Mouse (Mus musculus): ENCODE measurements at regions not wholly inside any gene's neighbourhood (a gene's known extent, or its start where the extent isn't known, plus 50 kb on each side); places are given as distances from the start of the nearest gene placed in this dataset.

DNA sequence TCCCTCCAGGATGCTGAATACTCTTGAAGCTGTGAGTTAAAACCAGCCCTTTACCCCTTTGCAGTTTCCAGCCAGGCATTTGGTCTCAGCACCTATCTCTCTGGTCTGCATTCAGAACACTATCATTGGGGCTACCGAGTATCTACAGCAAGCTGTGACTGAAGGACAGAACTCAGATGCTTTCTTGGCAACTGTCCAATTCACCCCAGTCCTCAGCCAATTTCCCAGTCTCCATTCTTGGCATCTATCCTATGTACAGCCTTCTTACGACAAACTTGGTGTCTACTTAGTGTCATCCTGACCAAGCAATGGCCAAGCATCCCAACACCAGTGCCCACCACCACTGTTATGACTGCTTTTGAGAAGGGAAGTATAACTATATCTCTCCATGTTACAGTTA, 109.7 kb upstream of the Kdm8 start:
- H3K36me3 ChIP-seq (ENCODE audit: control insufficient read depth, insufficient read depth, low read length): no peaks in the 10 kb centered on the region
- no peak overlapping the region for H3K4me3 ChIP-seq (ENCODE audit: low read depth, low read length)
- H3K27ac ChIP-seq (replicated peaks; ENCODE audit: low read depth, low read length): no peak overlapping the region
- H3K27me3 ChIP-seq (replicated peaks; ENCODE audit: control insufficient read depth, insufficient read depth, low read length): no peaks in the 10 kb centered on the region
- DNase-seq (ENCODE audit: low spot score) (no peak), ATAC-seq (ENCODE audit: low read depth) (no peak)
- H3K9me3 ChIP-seq (ENCODE audit: control insufficient read depth, low read length): no peaks in the 10 kb centered on the region
- no peaks in the 10 kb centered on the region; the same call in 1 of the 2 replicates for H3K4me1 ChIP-seq (ENCODE audit: control insufficient read depth, insufficient read depth, low read length)
- H3K9ac ChIP-seq (ENCODE audit: low read depth, low read length): no peak overlapping the region
- 74% methylated on average over 2 of the region's 2 CpGs for WGBS
- H3K4me2 ChIP-seq (ENCODE audit: low read depth, low read length): no peak overlapping the region

DNA sequence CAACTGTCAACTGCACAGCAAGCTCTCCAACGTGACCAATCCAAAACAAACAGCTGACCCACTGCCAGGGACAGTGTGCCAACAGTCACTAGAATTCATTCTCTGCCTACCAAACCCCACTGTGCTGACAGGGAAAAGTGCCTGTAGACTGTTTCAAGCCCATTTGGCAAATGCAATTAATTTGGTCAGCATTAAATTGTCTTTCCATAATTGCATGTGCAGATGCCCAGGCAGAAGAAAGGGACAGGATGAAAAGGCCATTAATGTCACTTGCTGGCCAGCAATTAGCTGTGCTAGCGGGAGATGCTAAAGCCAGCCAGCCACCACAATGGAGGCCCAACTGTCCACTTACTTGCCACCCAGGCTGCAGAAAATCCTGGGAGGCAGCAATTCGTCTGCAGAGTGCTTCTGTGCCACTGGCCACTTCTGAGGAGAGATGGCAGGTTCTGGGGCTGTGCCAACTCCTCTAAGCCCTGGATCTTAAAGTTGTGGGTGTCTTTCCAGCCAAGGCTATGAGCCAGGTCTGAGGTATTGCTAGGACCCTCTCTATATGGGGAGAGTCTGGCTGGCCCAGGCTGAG, 108.8 kb upstream of the Kdm8 start:
- H3K36me3 ChIP-seq (ENCODE audit: control insufficient read depth, insufficient read depth, low read length): no peaks in the 10 kb centered on the region
- no peaks in the 10 kb centered on the region for H3K27me3 ChIP-seq (replicated peaks; ENCODE audit: control insufficient read depth, insufficient read depth, low read length)
- H3K9me3 ChIP-seq (ENCODE audit: control insufficient read depth, low read length): no peaks in the 10 kb centered on the region
- 58% methylated on average over 3 of the region's 3 CpGs for WGBS
- H3K4me3 ChIP-seq (ENCODE audit: low read depth, low read length): no peak overlapping the region
- DNase-seq (ENCODE audit: low spot score) (peak; percentile 40), ATAC-seq (ENCODE audit: low read depth) (peak; percentile 73; the same call in 1 of the 2 replicates)
- no peak overlapping the region for H3K9ac ChIP-seq (ENCODE audit: low read depth, low read length)
- no peaks in the 10 kb centered on the region; the same call in 1 of the 2 replicates for H3K4me1 ChIP-seq (ENCODE audit: control insufficient read depth, insufficient read depth, low read length)
- no peak overlapping the region for H3K27ac ChIP-seq (replicated peaks; ENCODE audit: low read depth, low read length)
- no peak overlapping the region for H3K4me2 ChIP-seq (ENCODE audit: low read depth, low read length)

GRCm38 (mm10) chr7:125336826-125337225, 107.7 kb upstream of the Kdm8 start:
- no peaks in the 10 kb centered on the region for H3K27me3 ChIP-seq (replicated peaks; ENCODE audit: control insufficient read depth, insufficient read depth, low read length)
- no peaks in the 10 kb centered on the region for H3K9me3 ChIP-seq (ENCODE audit: control insufficient read depth, low read length)
- 71% methylated on average over 3 of the region's 3 CpGs for WGBS
- H3K36me3 ChIP-seq (ENCODE audit: control insufficient read depth, insufficient read depth, low read length): no peaks in the 10 kb centered on the region
- DNase-seq (ENCODE audit: low spot score) (no peak), ATAC-seq (ENCODE audit: low read depth) (no peak)
- no peak overlapping the region for H3K4me3 ChIP-seq (ENCODE audit: low read depth, low read length)
- H3K27ac ChIP-seq (replicated peaks; ENCODE audit: low read depth, low read length): no peak overlapping the region
- no peaks in the 10 kb centered on the region; the same call in 1 of the 2 replicates for H3K4me1 ChIP-seq (ENCODE audit: control insufficient read depth, insufficient read depth, low read length)
- H3K9ac ChIP-seq (ENCODE audit: low read depth, low read length): no peak overlapping the region
- no peak overlapping the region for H3K4me2 ChIP-seq (ENCODE audit: low read depth, low read length)

GRCm38 (mm10) chr7:125338177-125338751, 106.2 kb upstream of the Kdm8 start:
- no peak overlapping the region for H3K4me3 ChIP-seq (ENCODE audit: low read depth, low read length)
- H3K27me3 ChIP-seq (replicated peaks; ENCODE audit: control insufficient read depth, insufficient read depth, low read length): no peaks in the 10 kb centered on the region
- H3K36me3 ChIP-seq (ENCODE audit: control insufficient read depth, insufficient read depth, low read length): no peaks in the 10 kb centered on the region
- H3K9me3 ChIP-seq (ENCODE audit: control insufficient read depth, low read length): no peaks in the 10 kb centered on the region
- peak; percentile 45 for DNase-seq (ENCODE audit: low spot score)
- H3K27ac ChIP-seq (replicated peaks; ENCODE audit: low read depth, low read length): no peak overlapping the region
- WGBS: 59% methylated on average over 6 of the region's 6 CpGs
- H3K4me1 ChIP-seq (ENCODE audit: control insufficient read depth, insufficient read depth, low read length): no peaks in the 10 kb centered on the region; the same call in 1 of the 2 replicates
- H3K9ac ChIP-seq (ENCODE audit: low read depth, low read length): no peak overlapping the region
- H3K4me2 ChIP-seq (ENCODE audit: low read depth, low read length): no peak overlapping the region
- peak; percentile 35; the same call in 1 of the 2 replicates for ATAC-seq (ENCODE audit: low read depth)

DNA sequence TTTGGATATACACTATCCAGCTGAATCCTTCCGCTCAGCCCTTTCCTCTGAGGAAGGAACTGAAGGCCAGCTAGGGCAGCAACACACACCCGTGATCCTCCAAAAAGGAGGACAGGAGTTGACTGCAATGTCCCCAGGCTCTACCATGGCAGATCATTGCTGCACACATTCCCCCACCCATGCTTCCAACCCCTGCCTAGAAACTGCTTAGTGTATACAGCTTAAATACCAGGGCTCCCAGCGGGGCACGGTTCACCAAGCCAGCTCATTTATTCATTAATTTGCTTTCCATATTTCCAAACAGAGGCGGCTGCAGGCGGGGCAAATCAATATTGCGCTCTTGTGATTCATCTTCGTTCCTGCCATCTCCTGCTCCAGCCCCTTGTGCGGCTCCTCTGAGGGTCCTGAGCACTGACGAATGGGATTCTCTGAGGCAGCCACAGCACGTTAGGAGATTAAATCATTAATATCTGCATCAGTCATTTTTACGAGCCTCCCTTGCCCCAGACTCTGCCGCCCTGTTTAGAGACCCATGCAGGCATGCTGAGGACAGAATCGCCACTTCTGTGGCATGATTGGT, 104.1 kb upstream of the Kdm8 start:
- Histone ChIP-seq H3K9me3 (ENCODE audit: control insufficient read depth, low read length) (no peaks in the 10 kb centered on the region), H3K27ac (replicated peaks; ENCODE audit: low read depth, low read length) (no peak overlapping the region), H3K4me1 (ENCODE audit: control insufficient read depth, insufficient read depth, low read length) (no peaks in the 10 kb centered on the region; the same call in 1 of the 2 replicates), H3K4me2 (ENCODE audit: low read depth, low read length) (no peak overlapping the region), H3K4me3 (ENCODE audit: low read depth, low read length) (no peak overlapping the region), H3K36me3 (ENCODE audit: control insufficient read depth, insufficient read depth, low read length) (no peaks in the 10 kb centered on the region), H3K9ac (ENCODE audit: low read depth, low read length) (no peak overlapping the region), H3K27me3 (replicated peaks; ENCODE audit: control insufficient read depth, insufficient read depth, low read length) (no peaks in the 10 kb centered on the region)
- ATAC-seq (ENCODE audit: low read depth) (no peak), DNase-seq (ENCODE audit: low spot score) (no peak)
- 74% methylated on average over 14 of the region's 14 CpGs for WGBS

DNA sequence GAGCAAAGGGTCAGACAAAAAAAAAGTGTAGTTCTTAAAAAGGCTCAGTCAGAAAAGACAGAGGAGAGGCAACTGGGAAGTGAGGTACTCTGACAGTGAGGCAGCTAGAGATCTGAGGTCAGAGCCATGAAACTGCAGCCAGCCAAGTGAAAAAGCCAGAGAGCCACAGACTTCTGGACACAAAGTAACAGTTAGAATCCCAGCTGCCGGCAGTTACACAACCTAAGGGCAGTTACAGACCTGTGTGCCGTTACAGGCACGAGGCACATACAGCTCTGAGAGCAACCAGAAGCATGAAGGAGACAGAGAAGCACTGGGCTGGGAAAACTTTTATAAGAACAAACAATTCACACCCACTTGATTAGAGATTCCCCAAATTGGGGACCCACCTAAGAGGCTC, 94.9 kb upstream of the Kdm8 start:
- Histone ChIP-seq H3K27me3 (replicated peaks; ENCODE audit: control insufficient read depth, insufficient read depth, low read length) (no peaks in the 10 kb centered on the region), H3K4me2 (ENCODE audit: low read depth, low read length) (no peak overlapping the region), H3K4me1 (ENCODE audit: control insufficient read depth, insufficient read depth, low read length) (no peaks in the 10 kb centered on the region), H3K4me3 (ENCODE audit: low read depth, low read length) (no peak overlapping the region), H3K9me3 (ENCODE audit: control insufficient read depth, low read length) (no peaks in the 10 kb centered on the region), H3K9ac (ENCODE audit: low read depth, low read length) (no peak overlapping the region), H3K36me3 (ENCODE audit: control insufficient read depth, insufficient read depth, low read length) (no peaks in the 10 kb centered on the region), H3K27ac (replicated peaks; ENCODE audit: low read depth, low read length) (no peak overlapping the region)
- DNase-seq (ENCODE audit: low spot score) (no peak), ATAC-seq (ENCODE audit: low read depth) (no peak)
- 43% methylated on average over 3 of the region's 3 CpGs for WGBS

DNA sequence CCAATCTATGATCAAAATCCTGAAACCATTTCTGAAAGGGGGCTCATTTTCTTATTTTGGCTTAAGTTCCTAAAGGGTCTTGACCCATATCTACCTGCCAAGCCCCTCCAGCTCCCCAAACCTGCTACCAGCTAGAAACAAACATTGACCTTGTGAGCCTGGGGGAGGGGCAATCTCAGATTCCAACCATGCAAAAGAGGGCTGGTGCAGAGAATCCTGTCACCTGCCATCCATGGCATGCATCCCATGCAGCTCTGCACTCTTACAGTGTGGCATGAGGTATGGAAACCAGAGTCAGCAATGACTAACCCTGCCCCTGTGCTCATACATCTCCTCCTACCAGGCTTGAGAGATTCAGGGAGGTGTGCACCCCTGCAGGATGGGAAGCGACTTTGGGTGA, 90.3 kb upstream of the Kdm8 start:
- H3K36me3 ChIP-seq (ENCODE audit: control insufficient read depth, insufficient read depth, low read length): no peaks in the 10 kb centered on the region

GRCm38 (mm10) chr7:125354956-125355355, 89.5 kb upstream of the Kdm8 start:
- no peak for DNase-seq (ENCODE audit: low spot score)

More for the DNA sequence above, 90.3 kb upstream of the Kdm8 start:
- Histone ChIP-seq H3K4me1 (ENCODE audit: control insufficient read depth, insufficient read depth, low read length) (no peaks in the 10 kb centered on the region), H3K27me3 (replicated peaks; ENCODE audit: control insufficient read depth, insufficient read depth, low read length) (no peaks in the 10 kb centered on the region), H3K4me2 (ENCODE audit: low read depth, low read length) (no peak overlapping the region), H3K9me3 (ENCODE audit: control insufficient read depth, low read length) (no peaks in the 10 kb centered on the region), H3K4me3 (ENCODE audit: low read depth, low read length) (no peak overlapping the region), H3K9ac (ENCODE audit: low read depth, low read length) (no peak overlapping the region), H3K27ac (replicated peaks; ENCODE audit: low read depth, low read length) (no peak overlapping the region)
- DNase-seq (ENCODE audit: low spot score) (no peak), ATAC-seq (ENCODE audit: low read depth) (no peak)
- WGBS: 78% methylated on average over 1 of the region's 1 CpGs

GRCm38 (mm10) chr7:125358016-125358415, 86.5 kb upstream of the Kdm8 start:
- H3K36me3 ChIP-seq (ENCODE audit: control insufficient read depth, insufficient read depth, low read length): no peaks in the 10 kb centered on the region
- no peaks in the 10 kb centered on the region for H3K9me3 ChIP-seq (ENCODE audit: control insufficient read depth, low read length)
- no peak overlapping the region for H3K9ac ChIP-seq (ENCODE audit: low read depth, low read length)
- no peaks in the 10 kb centered on the region for H3K4me1 ChIP-seq (ENCODE audit: control insufficient read depth, insufficient read depth, low read length)
- H3K27ac ChIP-seq (replicated peaks; ENCODE audit: low read depth, low read length): no peak overlapping the region
- no peaks in the 10 kb centered on the region for H3K27me3 ChIP-seq (replicated peaks; ENCODE audit: control insufficient read depth, insufficient read depth, low read length)
- H3K4me3 ChIP-seq (ENCODE audit: low read depth, low read length): no peak overlapping the region
- WGBS: 89% methylated on average over 4 of the region's 4 CpGs
- no peak for DNase-seq (ENCODE audit: low spot score)
- no peak overlapping the region for H3K4me2 ChIP-seq (ENCODE audit: low read depth, low read length)
- no peak for ATAC-seq (ENCODE audit: low read depth)

More at GRCm38 (mm10) chr7:125354956-125355355, 89.5 kb upstream of the Kdm8 start:
- no peak overlapping the region for H3K4me2 ChIP-seq (ENCODE audit: low read depth, low read length)
- H3K4me1 ChIP-seq (ENCODE audit: control insufficient read depth, insufficient read depth, low read length): no peaks in the 10 kb centered on the region
- H3K27ac ChIP-seq (replicated peaks; ENCODE audit: low read depth, low read length): no peak overlapping the region
- no peak for ATAC-seq (ENCODE audit: low read depth)
- no peak overlapping the region for H3K4me3 ChIP-seq (ENCODE audit: low read depth, low read length)
- 62% methylated on average over 10 of the region's 10 CpGs for WGBS
- H3K36me3 ChIP-seq (ENCODE audit: control insufficient read depth, insufficient read depth, low read length): no peaks in the 10 kb centered on the region
- H3K27me3 ChIP-seq (replicated peaks; ENCODE audit: control insufficient read depth, insufficient read depth, low read length): no peaks in the 10 kb centered on the region
- H3K9me3 ChIP-seq (ENCODE audit: control insufficient read depth, low read length): no peaks in the 10 kb centered on the region
- no peak overlapping the region for H3K9ac ChIP-seq (ENCODE audit: low read depth, low read length)

Measured in embryonic facial prominence, embryonic 14.5 days (tissue).